Mouse (Mus musculus) spleen, embryonic (tissue): ENCODE data around the gene Pycard.

Experiments used
- CTCF ChIA-PET: fragments of 350-600 bp; sonication (Branson Sonifier 250); formaldehyde crosslinking; loops from one replicate; lab custom pipeline; 2022; lab: Charles Lee

Pycard gene

DNA sequence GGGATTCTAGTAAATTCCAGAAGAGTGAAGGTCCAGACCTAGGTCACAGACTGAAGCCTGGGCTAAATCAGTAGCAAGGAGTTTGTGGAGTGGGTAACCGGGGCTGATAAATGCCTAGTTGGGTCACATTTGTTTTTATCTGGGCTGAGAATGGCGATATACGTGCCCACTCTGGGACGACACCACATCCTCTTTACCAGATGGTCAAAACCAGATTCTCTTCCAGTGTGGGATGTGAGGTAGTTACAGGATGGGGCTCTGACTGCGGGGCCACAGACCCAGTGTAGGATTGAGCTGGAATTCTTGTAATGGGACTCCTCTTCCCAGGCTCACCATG is 10.5 kb upstream of the Pycard start:
- CTCF ChIA-PET: no interaction called here

- CTCF ChIA-PET: no interaction called here
Measured at GRCm38 (mm10) chr7:128003688-128004087, 10.0 kb upstream of the Pycard start, which contains the start of gene Trim72. Gene Trim72 (plus strand): TSS chr7:128003949.

GRCm38 (mm10) chr7:128003098-128003497 is 9.4 kb upstream of the Pycard start:
- CTCF ChIA-PET: no interaction called here

DNA sequence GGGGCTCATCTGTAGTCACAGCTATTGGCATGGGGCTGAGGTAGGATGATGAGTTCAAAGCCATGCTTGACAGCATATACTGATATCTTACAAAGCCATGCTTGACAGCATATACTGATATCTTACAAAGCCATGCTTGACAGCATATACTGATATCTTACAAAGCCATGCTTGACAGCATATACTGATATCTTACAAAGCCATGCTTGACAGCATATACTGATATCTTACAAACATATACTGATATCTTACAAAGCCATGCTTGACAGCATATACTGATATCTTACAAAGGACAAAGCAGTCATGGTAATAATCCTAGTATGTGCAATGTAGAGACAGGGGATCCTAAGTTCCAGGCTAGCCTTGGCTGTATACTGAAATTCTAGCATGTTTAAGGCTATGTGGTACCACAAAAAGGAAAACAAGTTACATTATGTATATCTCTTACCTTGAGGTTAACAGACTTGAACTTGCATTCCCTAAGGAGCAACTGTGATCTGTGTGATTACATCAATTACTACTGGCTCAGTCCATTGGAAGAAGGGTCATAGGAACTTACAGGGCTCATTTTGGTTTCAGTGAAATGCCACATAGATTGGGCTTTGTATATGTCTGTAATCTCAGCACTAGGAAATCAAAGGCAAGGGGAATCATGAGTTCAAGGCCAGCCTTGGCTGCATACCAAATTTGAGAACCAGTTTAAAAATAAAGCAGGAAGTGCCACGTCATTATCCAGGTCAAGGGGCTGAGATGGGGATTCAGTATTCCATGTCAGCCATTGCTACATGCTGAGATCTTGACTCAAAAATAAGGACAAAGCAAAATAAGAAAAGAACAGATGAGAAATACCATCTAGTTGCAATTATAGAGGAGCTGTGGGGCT is 6.6 kb upstream of the Pycard start:
- CTCF ChIA-PET: no interaction called here

- CTCF ChIA-PET: no interaction called here
Measured at GRCm38 (mm10) chr7:127999436-127999835, 5.8 kb upstream of the Pycard start.

GRCm38 (mm10) chr7:127992488-127993340 is 953 bp downstream of the Pycard start:
- CTCF ChIA-PET: interaction anchor here (0.6 to 0.7 kb wide), 3 partner anchors 24 to 1097 kb away, joined by 3 read pairs; partner anchors contain the start of gene Bckdk

DNA sequence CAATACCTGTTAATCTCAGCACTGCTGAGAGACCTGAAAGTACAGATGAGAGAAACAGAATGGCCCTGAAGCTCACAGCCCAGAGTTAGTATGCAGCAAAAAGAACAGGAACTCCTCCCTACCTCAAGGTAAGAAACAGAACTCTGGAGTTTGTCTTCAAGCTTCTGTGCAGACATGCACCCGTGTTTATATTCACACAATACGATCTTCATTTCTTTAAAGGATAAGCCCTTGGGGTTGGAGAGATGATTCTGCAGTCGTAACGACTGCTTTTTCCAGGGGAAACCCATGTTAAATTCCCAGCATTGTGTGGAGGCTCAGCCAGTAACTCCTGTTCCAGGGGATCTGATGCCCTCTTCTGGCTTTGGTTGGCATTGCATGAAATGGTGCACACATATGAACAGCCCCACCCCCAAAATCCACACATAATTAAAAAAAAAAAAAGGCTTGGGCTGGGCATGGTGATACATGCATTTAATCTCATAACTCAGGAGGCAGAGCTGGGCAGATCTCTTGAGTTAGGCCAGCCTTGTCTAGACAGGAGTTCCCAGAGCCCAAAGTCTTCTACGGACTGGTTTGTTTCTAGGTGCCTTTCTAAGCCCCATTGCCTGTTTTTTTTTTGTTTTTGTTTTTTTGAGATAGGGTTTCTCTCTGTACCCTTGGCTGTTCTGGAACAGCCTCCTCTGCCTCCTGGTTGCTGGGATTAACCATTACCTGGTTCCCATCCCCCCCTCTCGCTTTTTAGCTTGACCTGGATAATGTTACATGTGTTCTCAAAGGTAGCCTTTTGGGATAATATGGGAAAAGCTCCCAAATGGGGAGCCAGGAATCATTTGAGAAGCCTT is 1.8 kb downstream of the Pycard start:
- CTCF ChIA-PET: interaction anchor here (0.6 to 0.7 kb wide), 2 partner anchors 88 to 1096 kb away, joined by 3 read pairs; partner anchors contain the start of gene Bckdk

GRCm38 (mm10) chr7:127988904-127989303 is 4.8 kb downstream of the Pycard start:
- CTCF ChIA-PET: interaction anchor here (0.6 kb wide), 1 partner anchor 228 kb away, joined by 4 read pairs; no protein-coding TSS in a partner anchor

DNA sequence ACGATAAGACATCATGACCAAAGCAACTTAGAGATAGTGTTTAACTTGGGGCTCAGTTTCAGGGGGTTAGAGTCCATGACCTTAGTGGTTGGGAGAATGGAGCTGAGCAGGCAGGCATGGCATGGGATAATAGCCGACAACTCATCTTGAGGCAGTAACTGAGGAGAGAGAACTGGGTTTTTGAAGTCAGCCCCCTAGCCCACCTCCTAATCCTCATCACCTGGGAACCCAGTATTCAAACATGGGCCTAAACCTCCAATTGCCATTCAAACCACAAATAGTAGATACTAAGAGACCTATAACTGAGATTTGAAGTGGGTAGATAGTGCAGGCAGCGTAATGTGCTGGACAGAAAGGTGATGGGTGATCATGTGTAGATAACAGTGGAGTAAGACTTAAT is 13.1 kb downstream of the Pycard start:
- CTCF ChIA-PET: no interaction called here

GRCm38 (mm10) chr7:127978856-127979255 is 14.8 kb downstream of the Pycard start:
- CTCF ChIA-PET: interaction anchor here (0.6 kb wide), 1 partner anchor 1661 kb away, joined by 3 read pairs; no protein-coding TSS in a partner anchor

- CTCF ChIA-PET: no interaction called here
Measured at GRCm38 (mm10) chr7:127974413-127974930, 19.2 kb downstream of the Pycard start.

GRCm38 (mm10) chr7:127967922-127968828 is 25.5 kb downstream of the Pycard start:
- CTCF ChIA-PET: interaction anchor here (0.6 to 0.7 kb wide), 4 partner anchors 25 to 582 kb away, joined by 3 to 7 read pairs (median 6); no protein-coding TSS in a partner anchor

GRCm38 (mm10) chr7:127967004-127967921 is 26.4 kb downstream of the Pycard start, which contains the start of gene Fus:
Gene Fus (plus strand): TSS chr7:127967457.
- CTCF ChIA-PET: interaction anchor here (0.6 to 0.7 kb wide), 2 partner anchors 76 to 101 kb away, joined by 6 to 7 read pairs; no protein-coding TSS in a partner anchor

- CTCF ChIA-PET: interaction anchor here (0.7 kb wide), 2 partner anchors 72 to 1590 kb away, joined by 4 to 14 read pairs; no protein-coding TSS in a partner anchor
Measured at GRCm38 (mm10) chr7:127966371-127966918, 27.2 kb downstream of the Pycard start.

DNA sequence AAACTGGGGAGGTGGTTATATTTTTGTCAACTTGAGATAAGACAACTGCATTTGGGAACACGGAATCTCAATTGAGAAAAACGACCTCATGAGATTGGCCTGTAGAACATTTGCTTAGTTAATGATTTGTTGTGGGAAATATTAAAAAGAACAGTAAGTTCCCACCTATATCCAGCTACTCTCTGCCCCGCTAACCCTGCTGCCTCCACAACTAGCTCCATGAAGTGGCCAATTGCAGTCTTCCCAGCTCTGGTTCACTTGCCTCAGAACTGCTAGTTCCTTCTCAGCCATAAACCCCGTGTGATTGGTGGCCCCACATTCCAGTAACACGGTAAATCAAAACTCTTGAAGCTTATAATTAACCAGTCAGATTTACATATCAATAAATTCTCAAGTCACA is 34.3 kb downstream of the Pycard start:
- CTCF ChIA-PET: interaction anchor here (0.6 kb wide), 2 partner anchors 26 to 158 kb away, joined by 3 to 8 read pairs; no protein-coding TSS in a partner anchor

- CTCF ChIA-PET: interaction anchor here (0.6 kb wide), 1 partner anchor 771 kb away, joined by 10 read pairs; no protein-coding TSS in a partner anchor
Measured at GRCm38 (mm10) chr7:127952864-127953581, 40.6 kb downstream of the Pycard start.

- CTCF ChIA-PET: no interaction called here
Measured at GRCm38 (mm10) chr7:127946470-127947023, 47.1 kb downstream of the Pycard start, which contains the start of gene Prss36. Gene Prss36 (minus strand): TSS chr7:127946725.
